Mouse (Mus musculus): ENCODE measurements at regions not wholly inside any gene's neighbourhood (a gene's known extent, or its start where the extent isn't known, plus 50 kb on each side); places are given as distances from the start of the nearest gene placed in this dataset.

DNA sequence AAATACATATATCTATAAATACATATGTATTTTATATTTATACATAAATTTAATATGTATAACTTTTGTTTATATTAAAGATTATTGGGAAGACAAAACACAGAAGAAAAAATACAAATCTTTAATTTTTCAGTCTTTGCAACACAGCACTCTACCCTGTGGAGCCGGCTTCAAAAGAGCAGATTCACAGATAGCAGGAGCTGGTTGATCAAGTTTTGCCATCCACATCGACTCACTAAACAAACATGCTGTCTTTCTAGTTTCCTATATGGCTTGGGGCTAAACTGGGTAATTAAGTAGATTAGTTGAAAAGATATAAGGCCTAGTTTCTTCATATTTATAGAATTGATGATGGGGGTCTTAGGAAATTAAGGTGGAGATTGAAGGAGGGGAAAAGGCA, 311.2 kb upstream of the Marcks start:
- Histone ChIP-seq H3K9ac (ENCODE audit: low read depth, poor library complexity, severe bottlenecking) (no peak overlapping the region), H3K36me3 (ENCODE audit: control insufficient read depth, insufficient read depth, low read length, poor library complexity, severe bottlenecking) (no peaks in the 10 kb centered on the region), H3K4me1 (ENCODE audit: control insufficient read depth, insufficient read depth, low read length) (no peaks in the 10 kb centered on the region), H3K27me3 (ENCODE audit: control insufficient read depth, insufficient read depth, low read length, poor library complexity, severe bottlenecking) (no peaks in the 10 kb centered on the region), H3K4me3 (ENCODE audit: low read depth, low read length) (no peak overlapping the region), H3K9me3 (replicated peaks; ENCODE audit: control insufficient read depth, insufficient read depth, low read length, poor library complexity, severe bottlenecking) (no peaks in the 10 kb centered on the region), H3K27ac (ENCODE audit: insufficient read depth, low read length) (no peak overlapping the region)
- no peak for TF ChIP-seq CTCF (IDR thresholded peaks at IDR 0.05; ENCODE audit: low read depth, low read length)
- no peak for TF ChIP-seq EP300 (IDR thresholded peaks at IDR 0.05; ENCODE audit: insufficient read depth, low read depth, low read length)

DNA sequence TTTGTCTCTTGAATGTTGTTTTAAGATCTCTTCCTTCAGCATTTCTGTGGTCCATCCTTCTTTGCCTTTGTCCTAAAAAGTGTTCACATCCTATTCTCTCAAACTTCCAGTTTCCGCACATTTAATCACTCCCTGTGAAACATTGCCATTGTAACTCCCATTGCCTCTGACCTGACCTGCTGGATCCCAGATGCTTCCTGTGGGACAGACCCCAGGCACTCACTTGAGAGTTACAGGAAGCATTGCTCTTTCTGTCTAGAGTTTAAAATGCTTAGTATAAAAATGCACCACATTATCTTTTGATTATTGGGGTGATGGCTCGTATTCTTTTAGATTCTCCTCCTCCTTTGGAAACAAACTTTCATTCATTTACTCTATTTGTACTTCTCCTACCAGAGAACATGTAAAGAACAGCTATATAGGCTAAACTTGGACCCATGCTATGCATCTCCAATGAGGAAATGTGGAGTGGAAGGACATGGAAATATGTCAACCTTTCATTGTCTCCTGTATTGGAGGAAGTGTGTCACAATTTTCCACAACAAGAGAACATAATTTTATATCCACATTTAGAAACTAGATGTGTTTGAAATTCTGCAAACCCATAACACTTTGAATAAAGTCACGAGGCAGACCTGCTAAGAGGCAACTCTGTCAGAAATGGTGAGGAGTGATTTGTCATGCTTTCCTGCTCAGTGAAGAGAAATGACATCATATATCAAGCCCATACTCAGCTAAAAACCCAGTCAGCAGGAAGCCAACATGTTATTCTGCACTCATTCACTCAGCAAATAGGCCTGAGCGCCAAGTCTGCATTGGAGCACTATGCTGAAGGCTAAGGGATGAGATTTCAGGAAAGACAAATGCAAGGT, 308.8 kb upstream of the Marcks start:
- no peaks in the 10 kb centered on the region for H3K9me3 ChIP-seq (replicated peaks; ENCODE audit: control insufficient read depth, insufficient read depth, low read length, poor library complexity, severe bottlenecking)

DNA sequence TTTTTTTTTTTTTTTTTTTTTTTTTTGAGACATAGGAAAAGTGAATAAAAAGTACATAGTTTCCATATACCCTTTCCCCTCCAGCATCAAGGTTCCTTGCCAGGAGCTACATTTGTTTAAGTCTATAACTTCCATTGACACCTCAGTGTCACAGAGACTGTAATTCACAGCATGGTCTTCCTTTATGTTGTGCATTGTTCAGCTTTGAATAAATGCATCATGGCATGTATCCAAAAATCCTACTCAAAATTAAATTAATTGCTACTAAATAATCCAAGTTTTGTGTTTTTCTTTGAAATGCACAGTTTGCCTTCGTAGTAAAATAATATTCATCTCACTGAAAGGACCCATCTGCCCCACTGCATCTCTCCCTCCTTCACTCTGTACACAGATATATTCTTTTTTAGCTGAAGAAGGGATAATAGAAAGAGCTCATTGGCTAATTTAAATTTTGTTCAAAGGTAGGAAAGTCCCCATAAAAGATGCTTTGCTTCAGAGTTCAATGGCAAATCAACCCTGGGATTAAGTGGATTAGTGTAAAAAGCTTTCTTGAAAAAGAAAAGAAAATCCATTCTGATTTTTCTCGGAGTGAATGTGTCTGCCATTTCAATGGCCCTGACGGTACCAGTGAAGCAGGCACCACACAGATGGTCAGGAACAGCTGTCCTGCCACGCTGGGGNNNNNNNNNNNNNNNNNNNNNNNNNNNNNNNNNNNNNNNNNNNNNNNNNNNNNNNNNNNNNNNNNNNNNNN, 301.3 kb upstream of the Marcks start:
- H3K27ac ChIP-seq (ENCODE audit: insufficient read depth, low read length) = no peak overlapping the region
- H3K4me3 ChIP-seq (ENCODE audit: low read depth, low read length) = no peak overlapping the region
- no peaks in the 10 kb centered on the region for H3K27me3 ChIP-seq (ENCODE audit: control insufficient read depth, insufficient read depth, low read length, poor library complexity, severe bottlenecking)
- no peak overlapping the region for H3K9ac ChIP-seq (ENCODE audit: low read depth, poor library complexity, severe bottlenecking)
- no peaks in the 10 kb centered on the region for H3K36me3 ChIP-seq (ENCODE audit: control insufficient read depth, insufficient read depth, low read length, poor library complexity, severe bottlenecking)
- H3K9me3 ChIP-seq (replicated peaks; ENCODE audit: control insufficient read depth, insufficient read depth, low read length, poor library complexity, severe bottlenecking) = no peaks in the 10 kb centered on the region
- TF ChIP-seq POLR2A (IDR thresholded peaks at IDR 0.05; ENCODE audit: insufficient read depth, low read length) (no peak), CTCF (IDR thresholded peaks at IDR 0.05; ENCODE audit: low read depth, low read length) (no peak), EP300 (IDR thresholded peaks at IDR 0.05; ENCODE audit: insufficient read depth, low read depth, low read length) (no peak)
- no peaks in the 10 kb centered on the region for H3K4me1 ChIP-seq (ENCODE audit: control insufficient read depth, insufficient read depth, low read length)

More for the DNA sequence above, 308.8 kb upstream of the Marcks start:
- TF ChIP-seq CTCF (IDR thresholded peaks at IDR 0.05; ENCODE audit: low read depth, low read length) (no peak), EP300 (IDR thresholded peaks at IDR 0.05; ENCODE audit: insufficient read depth, low read depth, low read length) (no peak), POLR2A (IDR thresholded peaks at IDR 0.05; ENCODE audit: insufficient read depth, low read length) (no peak)
- Histone ChIP-seq H3K9ac (ENCODE audit: low read depth, poor library complexity, severe bottlenecking) (no peak overlapping the region), H3K4me1 (ENCODE audit: control insufficient read depth, insufficient read depth, low read length) (no peaks in the 10 kb centered on the region), H3K4me3 (ENCODE audit: low read depth, low read length) (no peak overlapping the region), H3K27me3 (ENCODE audit: control insufficient read depth, insufficient read depth, low read length, poor library complexity, severe bottlenecking) (no peaks in the 10 kb centered on the region), H3K27ac (ENCODE audit: insufficient read depth, low read length) (no peak overlapping the region), H3K36me3 (ENCODE audit: control insufficient read depth, insufficient read depth, low read length, poor library complexity, severe bottlenecking) (no peaks in the 10 kb centered on the region)

DNA sequence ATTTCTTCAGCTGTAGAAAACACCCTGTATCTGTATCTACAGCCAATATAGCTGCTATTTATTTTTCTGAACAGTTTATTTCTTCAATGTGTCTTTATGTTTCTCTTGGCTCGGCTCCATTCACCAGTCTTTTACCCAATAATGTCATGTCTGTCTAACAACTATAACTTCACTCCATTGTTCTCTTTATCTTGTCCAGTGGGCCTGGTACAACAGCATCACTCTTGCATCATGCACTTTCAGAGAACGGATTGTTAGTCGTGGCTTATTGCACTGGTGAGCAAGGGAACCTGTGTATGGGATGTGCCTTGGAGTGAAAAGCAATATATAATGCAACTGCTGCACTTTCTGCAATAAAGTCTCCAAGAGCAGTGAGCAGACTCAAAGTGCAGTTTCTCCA, 299.6 kb upstream of the Marcks start:
- no peaks in the 10 kb centered on the region for H3K27me3 ChIP-seq (ENCODE audit: control insufficient read depth, insufficient read depth, low read length, poor library complexity, severe bottlenecking)
- TF ChIP-seq POLR2A (IDR thresholded peaks at IDR 0.05; ENCODE audit: insufficient read depth, low read length) (no peak), CTCF (IDR thresholded peaks at IDR 0.05; ENCODE audit: low read depth, low read length) (no peak), EP300 (IDR thresholded peaks at IDR 0.05; ENCODE audit: insufficient read depth, low read depth, low read length) (no peak)
- no peak overlapping the region for H3K4me3 ChIP-seq (ENCODE audit: low read depth, low read length)
- no peak overlapping the region for H3K27ac ChIP-seq (ENCODE audit: insufficient read depth, low read length)
- no peaks in the 10 kb centered on the region for H3K9me3 ChIP-seq (replicated peaks; ENCODE audit: control insufficient read depth, insufficient read depth, low read length, poor library complexity, severe bottlenecking)
- H3K36me3 ChIP-seq (ENCODE audit: control insufficient read depth, insufficient read depth, low read length, poor library complexity, severe bottlenecking) = no peaks in the 10 kb centered on the region
- no peaks in the 10 kb centered on the region for H3K4me1 ChIP-seq (ENCODE audit: control insufficient read depth, insufficient read depth, low read length)
- no peak overlapping the region for H3K9ac ChIP-seq (ENCODE audit: low read depth, poor library complexity, severe bottlenecking)

DNA sequence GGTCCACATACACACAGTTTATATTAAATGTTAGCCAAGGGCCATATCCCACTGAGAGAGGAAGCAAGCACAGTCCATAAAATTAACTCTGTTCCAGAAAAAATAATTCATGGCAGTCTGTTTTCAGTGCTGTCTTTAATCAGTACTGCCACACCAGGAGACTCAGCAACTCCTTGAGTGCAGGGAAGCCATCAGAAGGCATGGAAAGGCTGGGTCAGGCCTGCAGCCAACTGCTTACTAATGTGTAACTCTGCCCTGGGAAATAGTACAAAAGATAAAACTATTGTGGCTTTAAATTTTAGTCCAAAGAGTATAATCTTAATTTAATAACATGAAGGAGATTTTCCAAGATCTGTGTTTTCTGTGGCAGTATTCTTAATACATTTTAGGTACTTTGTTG, 298.1 kb upstream of the Marcks start:
- Histone ChIP-seq H3K9ac (ENCODE audit: low read depth, poor library complexity, severe bottlenecking) (no peak overlapping the region), H3K4me1 (ENCODE audit: control insufficient read depth, insufficient read depth, low read length) (no peaks in the 10 kb centered on the region), H3K9me3 (replicated peaks; ENCODE audit: control insufficient read depth, insufficient read depth, low read length, poor library complexity, severe bottlenecking) (no peaks in the 10 kb centered on the region), H3K36me3 (ENCODE audit: control insufficient read depth, insufficient read depth, low read length, poor library complexity, severe bottlenecking) (no peaks in the 10 kb centered on the region), H3K27me3 (ENCODE audit: control insufficient read depth, insufficient read depth, low read length, poor library complexity, severe bottlenecking) (no peaks in the 10 kb centered on the region), H3K4me3 (ENCODE audit: low read depth, low read length) (no peak overlapping the region), H3K27ac (ENCODE audit: insufficient read depth, low read length) (no peak overlapping the region)
- TF ChIP-seq POLR2A (IDR thresholded peaks at IDR 0.05; ENCODE audit: insufficient read depth, low read length) (no peak), EP300 (IDR thresholded peaks at IDR 0.05; ENCODE audit: insufficient read depth, low read depth, low read length) (no peak), CTCF (IDR thresholded peaks at IDR 0.05; ENCODE audit: low read depth, low read length) (no peak)

DNA sequence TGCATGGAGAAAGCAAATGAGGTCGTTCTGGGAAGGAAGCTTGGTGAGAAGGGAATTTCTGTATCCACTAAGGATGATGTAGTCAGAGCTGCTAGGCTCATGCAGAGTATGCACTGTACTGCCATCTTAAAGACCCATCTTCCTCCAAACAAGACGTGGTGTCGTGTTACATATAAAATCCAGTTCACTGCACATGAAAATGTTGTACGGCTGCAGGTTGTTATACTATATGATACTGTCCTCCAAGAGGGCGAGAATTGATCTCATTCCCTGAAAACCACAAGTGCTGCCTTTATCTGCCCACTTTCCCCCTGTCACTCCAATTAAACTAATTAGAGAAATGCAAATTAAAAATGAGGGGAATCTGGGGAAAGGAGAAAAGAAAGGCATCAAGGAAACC, 295.5 kb upstream of the Marcks start:
- Histone ChIP-seq H3K36me3 (ENCODE audit: control insufficient read depth, insufficient read depth, low read length, poor library complexity, severe bottlenecking) (no peaks in the 10 kb centered on the region), H3K9me3 (replicated peaks; ENCODE audit: control insufficient read depth, insufficient read depth, low read length, poor library complexity, severe bottlenecking) (no peaks in the 10 kb centered on the region), H3K4me1 (ENCODE audit: control insufficient read depth, insufficient read depth, low read length) (no peaks in the 10 kb centered on the region), H3K9ac (ENCODE audit: low read depth, poor library complexity, severe bottlenecking) (no peak overlapping the region), H3K4me3 (ENCODE audit: low read depth, low read length) (no peak overlapping the region), H3K27ac (ENCODE audit: insufficient read depth, low read length) (no peak overlapping the region), H3K27me3 (ENCODE audit: control insufficient read depth, insufficient read depth, low read length, poor library complexity, severe bottlenecking) (no peaks in the 10 kb centered on the region)
- TF ChIP-seq CTCF (IDR thresholded peaks at IDR 0.05; ENCODE audit: low read depth, low read length) (no peak), POLR2A (IDR thresholded peaks at IDR 0.05; ENCODE audit: insufficient read depth, low read length) (no peak), EP300 (IDR thresholded peaks at IDR 0.05; ENCODE audit: insufficient read depth, low read depth, low read length) (no peak)

Data from ES-Bruce4 (cell line).